In genomic region chrX:55584758-55585157, GRCm38 (mm10) we compare ENCODE assay signal across 8 mouse cellular contexts.
DNase-seq lines count a peak whose midpoint lies in the region; ATAC-seq and TF ChIP-seq lines count a peak whose summit lies in the region.
"Not testable (repeated sequence)": the region's sequence is repeated elsewhere in the genome, so short reads cannot be mapped to it uniquely, and the experiment has no call there.

No protein-coding gene starts in this region.

- 22% methylated on average over 3 of the region's 5 CpGs for WGBS in liver, adult 2 months
- WGBS in stomach, postnatal 0 days, result 25% methylated on average over 3 of the region's 5 CpGs

- H3K27me3 ChIP-seq in liver, adult 2 months (ENCODE audit: control insufficient read depth, insufficient read depth, low read length); stomach, postnatal 0 days (ENCODE audit: control insufficient read depth, insufficient read depth, low read length): not testable (repeated sequence)

- not testable (repeated sequence) for H3K79me2 ChIP-seq in liver, adult 2 months (ENCODE audit: control insufficient read depth, insufficient read depth, low read length)

- H3K4me2 ChIP-seq in stomach, postnatal 0 days (replicated peaks; ENCODE audit: low read depth), result not testable (repeated sequence)

- not testable (repeated sequence) for ATAC-seq in stomach, postnatal 0 days (ENCODE audit: low FRiP score, low TSS enrichment)

- not testable (repeated sequence) for H3K9me3 ChIP-seq in stomach, postnatal 0 days (ENCODE audit: control insufficient read depth, low read length)

- DNase-seq in 416B (ENCODE audit: low read depth) (peak; percentile 3), adipocyte (ENCODE audit: low spot score) (peak; percentile 6)
- DNase-seq in brain, adult 2 months (ENCODE audit: low read depth, low spot score), result peak; percentile 1
- peak; percentile 30 for DNase-seq in kidney, adult 18-20 months
- peak; percentile 2 for DNase-seq in layer of hippocampus, adult 11-12 months (ENCODE audit: low spot score)
- peak; percentile 4 for DNase-seq in liver, adult 2 months (ENCODE audit: extremely low read depth, low read depth, low spot score)
- DNase-seq in lung, postnatal 36 days, result peak; percentile 6
- DNase-seq in stomach, postnatal 0 days (ENCODE audit: low spot score), result not testable (repeated sequence)

- not testable (repeated sequence) for H3K4me1 ChIP-seq in liver, adult 2 months (ENCODE audit: control insufficient read depth, insufficient read depth, low read length); stomach, postnatal 0 days (replicated peaks; ENCODE audit: control insufficient read depth, insufficient read depth)

- not testable (repeated sequence) for H3K27ac ChIP-seq in liver, adult 2 months (replicated peaks; ENCODE audit: insufficient read depth, low read depth, low read length); stomach, postnatal 0 days (replicated peaks)

- not testable (repeated sequence) for TF ChIP-seq EP300 in stomach, postnatal 0 days (optimal IDR thresholded peaks at IDR 0.05)

- TF ChIP-seq CTCF in liver, adult 2 months (IDR thresholded peaks at IDR 0.05; ENCODE audit: low read depth, low read length), result not testable (repeated sequence)
- peak; percentile 31 for TF ChIP-seq CTCF in stomach, postnatal 0 days (IDR thresholded peaks at IDR 0.05; ENCODE audit: low read depth)

- H3K9ac ChIP-seq in liver, adult 2 months (ENCODE audit: low read depth, low read length); stomach, postnatal 0 days (ENCODE audit: low read length): not testable (repeated sequence)

- not testable (repeated sequence) for TF ChIP-seq POLR2A in liver, adult 2 months (IDR thresholded peaks at IDR 0.05; ENCODE audit: extremely low read depth, insufficient read depth, low read length)

- H3K36me3 ChIP-seq in liver, adult 2 months (ENCODE audit: control insufficient read depth, insufficient read depth, low read length); stomach, postnatal 0 days (ENCODE audit: control insufficient read depth, insufficient read depth, low read length): not testable (repeated sequence)

- H3K4me3 ChIP-seq in liver, adult 2 months (ENCODE audit: insufficient read depth, low read depth, low read length); stomach, postnatal 0 days (ENCODE audit: low read depth, low read length): not testable (repeated sequence)
